Mouse (Mus musculus) left cerebral cortex, adult 6 months (tissue): ENCODE results near the gene Col9a2. TPM values are rescaled to one million over a fixed set of nuclear protein-coding genes. Genes with fewer than 3 reads are reported as not detected.

Source experiments
- long read RNA-seq, 2 experiments: library from polyadenylated mRNA; unstranded; transcript quantifications; one replicate each; pipeline ENCODE4 v2.0.0; 2019 to 2020
- polyA plus RNA-seq: library from polyadenylated mRNA; unstranded; fragments of <200 nt; fragmentation: Nextera tagmentation; gene quantifications from 2 replicates; pipeline ENCODE4 v1.2.3, GENCODE M21; 2021

Col9a2 gene
- 4.4 and 5.6 TPM in 2 replicates for polyA plus RNA-seq
- long read RNA-seq, experiment 1, transcript Col9a2-202 (5 exons, 752 nt), result major isoform, 7 of 13 reads
- long read RNA-seq, experiment 1, partial matches to known transcripts, result 1 of 13 reads
- long read RNA-seq, experiment 1, other reads (novel, unspliced or antisense), result 4 of 13 reads
- long read RNA-seq, experiment 2, transcript Col9a2-202 (5 exons, 752 nt), result major isoform, 5 of 8 reads
- long read RNA-seq, experiment 2, partial matches to known transcripts, result 1 of 8 reads
- long read RNA-seq, experiment 2, other reads (novel, unspliced or antisense), result 1 of 8 reads

GRCm38 (mm10) chr4:121039331-121040115, at the start of gene Col9a2:
TSS of gene Col9a2 (plus strand) at chr4:121039385.

GRCm38 (mm10) chr4:121016928-121017657, 22.1 kb upstream of the Col9a2 start, which contains the start of gene Smap2:
TSS of gene Smap2 (minus strand) at chr4:121017247.

DNA sequence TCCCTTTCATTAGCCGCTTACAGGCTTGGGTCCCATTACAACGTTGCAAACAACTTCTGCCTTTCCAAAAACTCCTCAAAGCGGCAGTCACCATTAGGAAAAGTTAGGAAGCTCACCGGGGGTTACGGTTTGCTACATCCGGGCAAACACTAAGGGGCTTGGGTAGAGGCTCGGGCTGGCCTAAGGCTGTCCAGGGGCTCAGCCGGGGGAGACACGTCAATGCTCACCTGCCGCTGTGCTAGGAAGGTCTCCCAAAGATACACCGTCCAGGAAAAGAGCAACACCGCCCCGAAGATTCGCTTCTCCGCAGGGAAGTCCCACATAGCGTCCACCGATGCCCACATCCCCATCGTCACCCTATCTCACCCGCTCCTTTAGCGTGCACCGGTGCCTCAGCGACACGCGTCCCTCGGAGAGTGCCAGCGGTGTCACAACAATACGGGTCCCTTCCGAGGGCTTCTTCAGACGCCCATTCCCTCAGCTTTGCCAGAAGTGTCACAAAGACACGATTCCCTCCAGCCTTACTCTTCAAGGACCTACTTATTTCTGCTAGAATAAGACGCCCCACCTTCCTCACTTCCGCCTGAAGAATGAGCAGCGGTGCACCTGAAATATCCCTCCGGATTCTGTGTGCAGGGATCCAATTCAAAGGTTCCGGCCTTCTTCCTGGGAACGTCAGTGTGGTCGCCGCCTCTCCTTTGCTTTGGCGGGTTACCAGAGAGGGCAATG, 58.6 kb downstream of the Col9a2 start, which contains the start of gene Zmpste24:
TSS of gene Zmpste24 (minus strand) at position 592 of the 729 bp plus-strand sequence.

Other genes starting within 250 kb of the Col9a2 start
- 64.9 and 67.5 TPM in 2 replicates for gene Nfyc, start 207.8 kb upstream of the Col9a2 start, polyA plus RNA-seq
- gene Rims3, start 184.6 kb upstream of the Col9a2 start, polyA plus RNA-seq, result 11.3 and 64.4 TPM in 2 replicates
- gene Exo5, start 114.4 kb upstream of the Col9a2 start, polyA plus RNA-seq, result 9.1 and 9.9 TPM in 2 replicates
- 1.1 and 1.6 TPM in 2 replicates for gene Zfp69, start 87.7 kb upstream of the Col9a2 start, polyA plus RNA-seq
- gene Smap2, start 22.1 kb upstream of the Col9a2 start, polyA plus RNA-seq, result 20.0 and 31.0 TPM in 2 replicates
- 7.7 and 8.6 TPM in 2 replicates for gene Zmpste24, start 58.9 kb downstream of the Col9a2 start, polyA plus RNA-seq
- not detected in 2 replicates for gene Tmco2, start 69.8 kb downstream of the Col9a2 start, polyA plus RNA-seq
- gene Rlf, start 175.7 kb downstream of the Col9a2 start, polyA plus RNA-seq, result 6.3 TPM in 2 replicates